Mouse (Mus musculus): ENCODE results near the gene Sorl1. TPM values are rescaled to one million over a fixed set of nuclear protein-coding genes. Genes with fewer than 3 reads are reported as not detected.
A peak's percentile ranks its signal among the peaks of the same experiment; 100 is the strongest.

The Sorl1 gene
- polyA plus RNA-seq, 1 experiment from 2014 or later = 11.6 TPM

GRCm38 (mm10) chr9:41969961-41970360, 154.1 kb downstream of the Sorl1 start:
- Histone ChIP-seq H3K4me3 (no peak overlapping the region), H3K9ac (no peak overlapping the region), H3K36me3 (peaks cover 19% of the 10 kb centered on the region), H3K9me3 (no peaks in the 10 kb centered on the region), H3K27ac (no peak overlapping the region), H3K4me2 (replicated peaks) (no peak overlapping the region), H3K4me1 (no peaks in the 10 kb centered on the region), H3K27me3 (no peaks in the 10 kb centered on the region)
- WGBS = 91% methylated on average over 8 of the region's 8 CpGs
- ATAC-seq (ENCODE audit: insufficient number of reproducible peaks, insufficient read depth, low FRiP score, low TSS enrichment) = no peak

GRCm38 (mm10) chr9:41968673-41969460, 155.2 kb downstream of the Sorl1 start:
- no peak overlapping the region for H3K4me2 ChIP-seq (replicated peaks)
- H3K4me1 ChIP-seq = no peaks in the 10 kb centered on the region
- no peak overlapping the region for H3K9ac ChIP-seq
- H3K4me3 ChIP-seq = no peak overlapping the region
- ATAC-seq (ENCODE audit: insufficient number of reproducible peaks, insufficient read depth, low FRiP score, low TSS enrichment) = no peak
- 94% methylated on average over 15 of the region's 15 CpGs for WGBS
- H3K36me3 ChIP-seq = peaks cover 19% of the 10 kb centered on the region
- H3K9me3 ChIP-seq = no peaks in the 10 kb centered on the region
- H3K27me3 ChIP-seq = no peaks in the 10 kb centered on the region
- no peak overlapping the region for H3K27ac ChIP-seq

- Histone ChIP-seq H3K27me3 (no peaks in the 10 kb centered on the region), H3K9me3 (no peaks in the 10 kb centered on the region), H3K4me1 (peaks cover 6% of the 10 kb centered on the region; the same call in 1 of the 2 replicates), H3K27ac (0 out of 2 replicates have a peak overlapping the region, but pooled peaks have one; percentile 9), H3K4me3 (no peak overlapping the region), H3K4me2 (replicated peaks) (no peak overlapping the region), H3K36me3 (no peaks in the 10 kb centered on the region), H3K9ac (no peak overlapping the region)
- no peak for ATAC-seq (ENCODE audit: insufficient number of reproducible peaks, insufficient read depth, low FRiP score, low TSS enrichment)
- WGBS = 77% methylated on average over 10 of the region's 10 CpGs
These were observed 162.8 kb downstream of the Sorl1 start for GRCm38 (mm10) chr9:41961274-41961673.

GRCm38 (mm10) chr9:41958282-41958681, 165.8 kb downstream of the Sorl1 start:
- Histone ChIP-seq H3K4me3 (no peak overlapping the region), H3K27me3 (no peaks in the 10 kb centered on the region), H3K27ac (no peak overlapping the region), H3K4me1 (peaks cover 11% of the 10 kb centered on the region; the same call in 1 of the 2 replicates), H3K9me3 (no peaks in the 10 kb centered on the region), H3K9ac (no peak overlapping the region), H3K4me2 (replicated peaks) (no peak overlapping the region), H3K36me3 (no peaks in the 10 kb centered on the region)
- 85% methylated on average over 9 of the region's 9 CpGs for WGBS
- no peak for ATAC-seq (ENCODE audit: insufficient number of reproducible peaks, insufficient read depth, low FRiP score, low TSS enrichment)

GRCm38 (mm10) chr9:41953486-41953885, 170.6 kb downstream of the Sorl1 start:
- WGBS = 6% methylated on average over 8 of the region's 8 CpGs
- Histone ChIP-seq H3K4me1 (peaks cover 35% of the 10 kb centered on the region), H3K4me2 (replicated peaks) (peak overlapping the region; percentile 27), H3K4me3 (no peak overlapping the region), H3K27me3 (no peaks in the 10 kb centered on the region), H3K27ac (peak overlapping the region; percentile 98), H3K9me3 (no peaks in the 10 kb centered on the region), H3K36me3 (no peaks in the 10 kb centered on the region), H3K9ac (no peak overlapping the region)
- no peak for ATAC-seq (ENCODE audit: insufficient number of reproducible peaks, insufficient read depth, low FRiP score, low TSS enrichment)

GRCm38 (mm10) chr9:41952650-41953204, 171.4 kb downstream of the Sorl1 start:
- no peaks in the 10 kb centered on the region for H3K9me3 ChIP-seq
- H3K27ac ChIP-seq = peak overlapping the region; percentile 98
- 0 out of 2 replicates have a peak overlapping the region, but pooled peaks have one; percentile 37 for H3K9ac ChIP-seq
- H3K27me3 ChIP-seq = no peaks in the 10 kb centered on the region
- no peaks in the 10 kb centered on the region for H3K36me3 ChIP-seq
- H3K4me2 ChIP-seq (replicated peaks) = peak overlapping the region; percentile 54
- peaks cover 35% of the 10 kb centered on the region for H3K4me1 ChIP-seq
- ATAC-seq (ENCODE audit: insufficient number of reproducible peaks, insufficient read depth, low FRiP score, low TSS enrichment) = no peak
- 33% methylated on average over 7 of the region's 7 CpGs for WGBS
- no peak overlapping the region for H3K4me3 ChIP-seq

GRCm38 (mm10) chr9:41951472-41952129, 172.5 kb downstream of the Sorl1 start:
- H3K9ac ChIP-seq = peak overlapping the region; percentile 59
- no peaks in the 10 kb centered on the region for H3K27me3 ChIP-seq
- H3K4me3 ChIP-seq = peak overlapping the region; percentile 37
- peaks cover 35% of the 10 kb centered on the region for H3K4me1 ChIP-seq
- no peaks in the 10 kb centered on the region for H3K9me3 ChIP-seq
- peak; percentile 12; the same call in 1 of the 2 replicates for ATAC-seq (ENCODE audit: insufficient number of reproducible peaks, insufficient read depth, low FRiP score, low TSS enrichment)
- peak overlapping the region; percentile 98 for H3K27ac ChIP-seq
- 14% methylated on average over 16 of the region's 16 CpGs for WGBS
- H3K36me3 ChIP-seq = no peaks in the 10 kb centered on the region
- peak overlapping the region; percentile 54 for H3K4me2 ChIP-seq (replicated peaks)

GRCm38 (mm10) chr9:41950991-41951451, 173.1 kb downstream of the Sorl1 start:
- ATAC-seq (ENCODE audit: insufficient number of reproducible peaks, insufficient read depth, low FRiP score, low TSS enrichment) = peak; percentile 76
- under 1% methylated on average over 21 of the region's 21 CpGs for WGBS
- H3K4me3 ChIP-seq = peak overlapping the region; percentile 37
- H3K9me3 ChIP-seq = no peaks in the 10 kb centered on the region
- H3K36me3 ChIP-seq = no peaks in the 10 kb centered on the region
- H3K4me1 ChIP-seq = peaks cover 35% of the 10 kb centered on the region
- peak overlapping the region; percentile 54 for H3K4me2 ChIP-seq (replicated peaks)
- H3K9ac ChIP-seq = peak overlapping the region; percentile 59
- H3K27me3 ChIP-seq = no peaks in the 10 kb centered on the region
- peak overlapping the region; percentile 98 for H3K27ac ChIP-seq

- peaks cover 35% of the 10 kb centered on the region for H3K4me1 ChIP-seq
These were observed 173.7 kb downstream of the Sorl1 start for GRCm38 (mm10) chr9:41950109-41950990.

GRCm38 (mm10) chr9:41949476-41949875, 174.6 kb downstream of the Sorl1 start:
- WGBS = 54% methylated on average over 5 of the region's 5 CpGs
- Histone ChIP-seq H3K4me3 (no peak overlapping the region), H3K27ac (peak overlapping the region; percentile 98), H3K27me3 (no peaks in the 10 kb centered on the region), H3K9me3 (no peaks in the 10 kb centered on the region), H3K4me1 (peaks cover 35% of the 10 kb centered on the region), H3K36me3 (no peaks in the 10 kb centered on the region), H3K4me2 (replicated peaks) (0 out of 2 replicates have a peak overlapping the region, but pooled peaks have one; percentile 54), H3K9ac (no peak overlapping the region)
- no peak for ATAC-seq (ENCODE audit: insufficient number of reproducible peaks, insufficient read depth, low FRiP score, low TSS enrichment)

More at GRCm38 (mm10) chr9:41950109-41950990, 173.7 kb downstream of the Sorl1 start:
- Histone ChIP-seq H3K4me3 (peak overlapping the region; percentile 37), H3K9ac (0 out of 2 replicates have a peak overlapping the region, but pooled peaks have one; percentile 22), H3K27me3 (no peaks in the 10 kb centered on the region), H3K27ac (peak overlapping the region; percentile 98), H3K9me3 (no peaks in the 10 kb centered on the region), H3K4me2 (replicated peaks) (peak overlapping the region; percentile 54), H3K36me3 (no peaks in the 10 kb centered on the region)
- WGBS = 2% methylated on average over 34 of the region's 34 CpGs
- ATAC-seq (ENCODE audit: insufficient number of reproducible peaks, insufficient read depth, low FRiP score, low TSS enrichment) = peak; percentile 84

GRCm38 (mm10) chr9:41944964-41945363, 179.1 kb downstream of the Sorl1 start:
- ATAC-seq (ENCODE audit: insufficient number of reproducible peaks, insufficient read depth, low FRiP score, low TSS enrichment) = no peak
- 93% methylated on average over 7 of the region's 7 CpGs for WGBS

More at GRCm38 (mm10) chr9:41944964-41945363, 179.1 kb downstream of the Sorl1 start:
- peaks cover 15% of the 10 kb centered on the region for H3K4me1 ChIP-seq
- H3K27me3 ChIP-seq = no peaks in the 10 kb centered on the region
- no peak overlapping the region for H3K4me3 ChIP-seq
- no peaks in the 10 kb centered on the region for H3K36me3 ChIP-seq
- H3K9ac ChIP-seq = no peak overlapping the region
- no peaks in the 10 kb centered on the region for H3K9me3 ChIP-seq
- H3K27ac ChIP-seq = no peak overlapping the region
- no peak overlapping the region for H3K4me2 ChIP-seq (replicated peaks)

Measured in embryonic facial prominence, embryonic 12.5 days (tissue).